Mouse (Mus musculus) bone marrow macrophage, adult 2 months (primary cell): ENCODE measurements around the gene Snx22.

Source experiments
- CTCF ChIP-seq: IDR thresholded peaks from 2 replicates; pipeline ENCODE4 v1.5.1; 2012; ENCODE audit warnings: low read depth, mild to moderate bottlenecking, low read length, moderate library complexity
- POLR2A ChIP-seq: IDR thresholded peaks from 2 replicates; pipeline ENCODE4 v1.6.1; 2012; ENCODE audit warnings: mild to moderate bottlenecking, low read depth, low read length, borderline replicate concordance

DNA sequence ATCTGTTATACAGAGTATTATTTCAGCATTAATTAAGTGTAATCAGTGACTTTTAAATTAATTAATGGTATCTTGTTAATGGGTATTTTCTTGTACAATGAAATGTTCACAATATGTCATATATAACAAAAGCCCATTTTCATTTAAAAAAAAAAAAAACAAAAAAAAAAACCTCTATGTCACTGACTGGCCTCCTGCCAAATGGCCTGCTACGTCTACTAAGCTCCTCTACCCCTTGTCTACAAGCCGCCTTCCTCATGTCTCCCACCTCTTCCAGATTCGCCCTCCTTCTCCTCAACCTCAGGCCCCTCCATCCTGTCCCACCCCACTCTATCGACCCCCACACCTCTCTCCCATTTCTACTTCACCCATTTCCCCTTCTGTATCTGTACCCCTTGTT lies 18.0 kb downstream of the Snx22 start:
- TF ChIP-seq CTCF = no peak
- no peak for TF ChIP-seq POLR2A
